Mouse (Mus musculus): Measurements from ENCODE around the gene Camkv.

Gene Camkv

DNA sequence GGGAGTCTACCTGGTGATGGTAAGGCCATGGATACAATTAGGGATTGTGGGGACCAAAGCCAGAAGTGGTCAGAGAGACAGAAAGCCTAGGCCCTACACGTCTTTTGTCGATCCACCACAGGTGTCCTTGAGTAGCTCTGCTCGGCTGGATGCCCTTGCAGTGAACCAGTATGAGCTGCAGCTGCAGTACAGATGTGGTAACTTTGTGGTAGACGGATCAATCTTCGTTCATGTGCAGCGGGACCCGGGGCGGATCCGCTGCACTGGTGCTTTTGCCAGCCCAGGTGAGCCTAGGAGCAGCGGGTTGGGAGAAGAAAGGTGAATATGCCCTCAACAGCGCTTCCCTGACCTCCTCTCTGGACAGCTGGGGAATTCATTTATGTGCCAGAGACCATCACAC is 57.5 kb downstream of the Camkv start:
- no peak for DNase-seq

GRCm38 (mm10) chr9:107994464-107994863 is 59.0 kb downstream of the Camkv start:
- DNase-seq: no peak

GRCm38 (mm10) chr9:107995513-107995912 is 60.0 kb downstream of the Camkv start:
- no peak for DNase-seq

DNA sequence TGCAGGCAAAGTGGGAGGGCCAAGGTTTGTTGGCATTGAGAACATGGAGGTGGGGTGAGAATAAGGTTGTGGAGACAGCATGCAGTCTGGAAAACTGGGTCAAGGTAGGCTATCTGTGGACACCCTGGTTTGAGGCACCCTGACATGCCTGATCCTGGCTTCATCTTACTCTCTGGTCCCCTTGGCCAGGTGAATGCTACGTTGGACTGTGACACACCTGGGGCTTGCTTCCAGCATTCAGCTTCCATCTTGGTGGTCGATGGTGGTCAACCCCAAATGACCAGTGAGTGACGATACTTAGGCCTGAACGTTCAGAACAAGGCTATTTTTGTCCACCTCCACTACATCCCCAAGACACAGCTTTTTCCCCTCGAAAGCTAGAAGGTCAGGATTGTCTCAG is 60.6 kb downstream of the Camkv start, which contains the start of gene Gm20662:
Gene Gm20662 (plus strand): TSS at position 301 of the 400 bp plus-strand sequence.
- DNase-seq: no peak

Data from retina, postnatal 1 day (tissue).